Mouse (Mus musculus): ENCODE data around the gene Zhx3. TPM values are rescaled to one million over a fixed set of nuclear protein-coding genes. Genes with fewer than 3 reads are reported as not detected.

Zhx3 gene
- polyA plus RNA-seq, 1 experiment: 4.8 TPM

DNA sequence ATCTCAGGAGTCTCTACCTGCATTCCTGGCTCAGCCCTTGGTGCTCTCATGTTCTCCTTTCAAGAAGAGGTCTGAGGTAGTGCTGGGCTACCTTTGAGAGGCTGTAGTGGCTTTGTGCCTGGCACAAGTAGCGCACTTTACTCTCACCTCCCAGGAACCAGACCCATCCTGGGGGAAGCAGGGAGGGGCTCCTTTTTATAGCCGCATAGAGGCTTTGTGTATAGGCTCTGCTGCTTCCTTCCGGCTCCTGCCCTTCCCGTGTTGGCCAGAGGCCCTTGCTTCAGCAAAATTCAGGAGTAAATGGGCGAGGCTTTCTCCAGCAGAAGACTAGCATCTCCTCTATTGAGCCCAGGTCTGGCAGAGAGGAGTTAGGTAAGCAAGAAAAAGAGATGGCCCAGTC, 134.4 kb downstream of the Zhx3 start:
- no peak overlapping the region for H3K4me3 ChIP-seq (ENCODE audit: insufficient read depth, poor library complexity, severe bottlenecking)
- H3ac ChIP-seq (ENCODE audit: control insufficient read depth, insufficient read length, low read depth): no peak overlapping the region
- H3K79me2 ChIP-seq (ENCODE audit: control insufficient read depth, insufficient read depth): peaks cover 95% of the 10 kb centered on the region
- H3K79me3 ChIP-seq (ENCODE audit: low read depth): peaks cover 65% of the 10 kb centered on the region
- H3K27me3 ChIP-seq (ENCODE audit: control insufficient read depth, insufficient read depth, insufficient read length): no peaks in the 10 kb centered on the region
- H3K36me3 ChIP-seq (ENCODE audit: control insufficient read depth, insufficient read depth): peaks cover 8% of the 10 kb centered on the region
- TF ChIP-seq CEBPB (IDR thresholded peaks at IDR 0.05; ENCODE audit: low read depth) (no peak), MYOG (IDR thresholded peaks at IDR 0.05; ENCODE audit: control insufficient read depth, extremely low read depth, insufficient read length) (no peak), USF1 (IDR thresholded peaks at IDR 0.05; ENCODE audit: low read depth) (no peak), MAX (IDR thresholded peaks at IDR 0.05) (no peak), CTCF (IDR thresholded peaks at IDR 0.05; ENCODE audit: control insufficient read depth, insufficient read depth, insufficient read length) (no peak), FOSL1 (IDR thresholded peaks at IDR 0.05; ENCODE audit: insufficient read depth, low read length, poor library complexity, severe bottlenecking) (no peak), MYOD1 (IDR thresholded peaks at IDR 0.05; ENCODE audit: control insufficient read depth, insufficient read length, low read depth) (no peak)

DNA sequence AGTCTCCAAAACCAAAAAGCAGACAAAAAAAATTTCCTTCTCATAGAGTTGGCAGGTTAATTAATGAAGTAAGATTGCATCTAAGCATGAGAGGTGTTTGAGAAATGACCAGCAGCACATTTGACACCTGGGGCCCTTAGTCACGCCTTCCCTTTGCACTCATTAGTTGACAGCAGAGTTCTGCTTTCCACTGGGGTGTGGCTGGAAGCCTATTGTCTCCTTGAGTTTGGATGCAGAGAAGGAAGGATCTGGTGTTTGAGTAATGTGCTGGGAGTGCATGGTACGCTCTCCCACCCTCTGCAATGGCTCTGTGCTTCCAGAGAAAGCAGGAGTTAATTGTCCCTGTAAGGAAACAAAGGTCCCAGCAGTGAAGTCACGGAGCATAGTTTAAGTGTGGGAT, 136.3 kb downstream of the Zhx3 start:
- Histone ChIP-seq H3K36me3 (ENCODE audit: control insufficient read depth, insufficient read depth) (peaks cover 8% of the 10 kb centered on the region), H3K4me3 (ENCODE audit: insufficient read depth, poor library complexity, severe bottlenecking) (no peak overlapping the region), H3K27me3 (ENCODE audit: control insufficient read depth, insufficient read depth, insufficient read length) (no peaks in the 10 kb centered on the region), H3ac (ENCODE audit: control insufficient read depth, insufficient read length, low read depth) (no peak overlapping the region), H3K79me3 (ENCODE audit: low read depth) (peaks cover 62% of the 10 kb centered on the region), H3K79me2 (ENCODE audit: control insufficient read depth, insufficient read depth) (peaks cover 95% of the 10 kb centered on the region)
- TF ChIP-seq MYOD1 (IDR thresholded peaks at IDR 0.05; ENCODE audit: control insufficient read depth, insufficient read length, low read depth): no peak
- no peak for TF ChIP-seq MAX (IDR thresholded peaks at IDR 0.05)
- TF ChIP-seq MYOG (IDR thresholded peaks at IDR 0.05; ENCODE audit: control insufficient read depth, extremely low read depth, insufficient read length): no peak
- no peak for TF ChIP-seq CTCF (IDR thresholded peaks at IDR 0.05; ENCODE audit: control insufficient read depth, insufficient read depth, insufficient read length)
- no peak for TF ChIP-seq FOSL1 (IDR thresholded peaks at IDR 0.05; ENCODE audit: insufficient read depth, low read length, poor library complexity, severe bottlenecking)

DNA sequence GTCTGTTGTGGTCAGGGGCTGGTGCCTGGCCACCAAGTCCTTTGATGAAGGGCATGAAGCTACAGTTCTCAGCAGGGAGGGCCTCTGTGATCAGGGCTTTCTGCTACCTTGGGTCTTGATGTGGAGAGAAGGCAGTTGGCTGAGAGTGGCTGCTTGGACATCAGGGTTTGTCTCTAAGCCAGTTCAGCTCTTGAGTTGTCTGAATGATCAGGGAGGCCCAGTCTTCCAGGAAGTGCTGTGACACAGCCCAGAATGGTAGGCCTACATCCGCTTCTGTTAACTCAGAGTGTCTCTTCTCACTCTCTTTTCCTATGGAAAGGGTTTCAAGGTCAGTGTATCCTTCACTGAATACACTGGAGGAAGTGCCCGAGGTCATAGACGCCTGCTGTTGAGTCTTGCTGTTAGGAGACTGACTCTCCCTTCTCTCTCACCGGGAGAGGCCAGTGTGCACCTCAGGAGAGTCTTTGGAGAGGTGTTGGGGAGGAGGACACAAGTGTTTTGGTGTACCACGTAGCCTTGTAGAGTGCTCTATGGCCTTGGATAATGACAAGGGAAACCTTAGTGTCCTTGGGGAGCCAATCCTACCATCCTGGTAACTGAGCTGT, 137.0 kb downstream of the Zhx3 start:
- no peak for TF ChIP-seq MYOD1 (IDR thresholded peaks at IDR 0.05; ENCODE audit: control insufficient read depth, insufficient read length, low read depth)
- TF ChIP-seq CTCF (IDR thresholded peaks at IDR 0.05; ENCODE audit: control insufficient read depth, insufficient read depth, insufficient read length): no peak
- no peak for TF ChIP-seq CEBPB (IDR thresholded peaks at IDR 0.05; ENCODE audit: low read depth)
- no peak for TF ChIP-seq MAX (IDR thresholded peaks at IDR 0.05)
- no peak for TF ChIP-seq USF1 (IDR thresholded peaks at IDR 0.05; ENCODE audit: low read depth)
- TF ChIP-seq FOSL1 (IDR thresholded peaks at IDR 0.05; ENCODE audit: insufficient read depth, low read length, poor library complexity, severe bottlenecking): no peak
- TF ChIP-seq MYOG (IDR thresholded peaks at IDR 0.05; ENCODE audit: control insufficient read depth, extremely low read depth, insufficient read length): no peak
- Histone ChIP-seq H3K79me2 (ENCODE audit: control insufficient read depth, insufficient read depth) (peaks cover 88% of the 10 kb centered on the region), H3K36me3 (ENCODE audit: control insufficient read depth, insufficient read depth) (peaks cover 8% of the 10 kb centered on the region), H3K27me3 (ENCODE audit: control insufficient read depth, insufficient read depth, insufficient read length) (no peaks in the 10 kb centered on the region), H3ac (ENCODE audit: control insufficient read depth, insufficient read length, low read depth) (no peak overlapping the region), H3K4me3 (ENCODE audit: insufficient read depth, poor library complexity, severe bottlenecking) (no peak overlapping the region), H3K79me3 (ENCODE audit: low read depth) (peaks cover 58% of the 10 kb centered on the region)

DNA sequence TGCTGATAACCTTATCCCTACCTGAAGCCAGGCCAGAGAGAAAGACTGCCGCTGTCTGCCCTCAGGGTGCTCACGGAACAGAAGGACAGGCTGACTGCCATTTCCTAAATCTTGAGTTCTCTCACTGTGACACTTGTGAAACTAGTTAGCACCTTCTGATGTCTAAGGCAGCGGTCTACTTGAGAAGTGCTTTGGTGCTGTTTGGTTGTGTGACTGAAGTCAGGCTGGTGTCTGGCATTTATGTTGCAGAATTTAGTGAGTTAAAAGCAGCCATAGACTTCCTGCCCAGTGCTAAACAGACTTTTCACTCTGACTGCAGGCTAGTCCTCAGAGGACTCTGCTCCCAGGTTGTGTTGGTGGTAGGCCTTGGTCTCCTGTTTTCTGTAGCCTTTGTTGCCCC, 138.5 kb downstream of the Zhx3 start:
- Histone ChIP-seq H3K27me3 (ENCODE audit: control insufficient read depth, insufficient read depth, insufficient read length) (no peaks in the 10 kb centered on the region), H3K4me3 (ENCODE audit: insufficient read depth, poor library complexity, severe bottlenecking) (no peak overlapping the region), H3K79me3 (ENCODE audit: low read depth) (peaks cover 56% of the 10 kb centered on the region), H3K79me2 (ENCODE audit: control insufficient read depth, insufficient read depth) (peaks cover 78% of the 10 kb centered on the region), H3ac (ENCODE audit: control insufficient read depth, insufficient read length, low read depth) (no peak overlapping the region), H3K36me3 (ENCODE audit: control insufficient read depth, insufficient read depth) (peaks cover 8% of the 10 kb centered on the region)
- no peak for TF ChIP-seq USF1 (IDR thresholded peaks at IDR 0.05; ENCODE audit: low read depth)
- TF ChIP-seq CEBPB (IDR thresholded peaks at IDR 0.05; ENCODE audit: low read depth): no peak
- TF ChIP-seq FOSL1 (IDR thresholded peaks at IDR 0.05; ENCODE audit: insufficient read depth, low read length, poor library complexity, severe bottlenecking): no peak
- TF ChIP-seq MYOG (IDR thresholded peaks at IDR 0.05; ENCODE audit: control insufficient read depth, extremely low read depth, insufficient read length): no peak
- TF ChIP-seq MYOD1 (IDR thresholded peaks at IDR 0.05; ENCODE audit: control insufficient read depth, insufficient read length, low read depth): no peak
- TF ChIP-seq CTCF (IDR thresholded peaks at IDR 0.05; ENCODE audit: control insufficient read depth, insufficient read depth, insufficient read length): no peak
- TF ChIP-seq MAX (IDR thresholded peaks at IDR 0.05): no peak

DNA sequence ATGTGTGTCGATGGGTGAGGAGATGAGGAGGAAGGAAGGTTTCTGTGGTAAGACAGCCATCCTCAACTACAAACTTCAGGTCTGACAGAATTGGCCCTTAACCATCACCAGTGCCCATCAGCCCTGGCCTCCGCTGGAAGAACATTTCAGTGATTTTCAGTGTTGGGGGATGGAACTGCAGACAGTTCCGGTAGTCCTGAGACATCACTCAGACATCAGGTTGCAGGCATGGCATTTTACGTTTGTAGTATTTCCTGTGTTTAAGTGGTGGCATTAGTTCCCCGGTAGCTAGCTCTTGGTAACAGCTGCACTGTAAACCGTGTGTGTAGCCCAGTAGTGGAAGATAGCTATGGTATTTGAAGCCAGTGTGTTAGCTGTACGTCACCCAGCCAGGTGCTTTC, 139.7 kb downstream of the Zhx3 start:
- Histone ChIP-seq H3K27me3 (ENCODE audit: control insufficient read depth, insufficient read depth, insufficient read length) (no peaks in the 10 kb centered on the region), H3ac (ENCODE audit: control insufficient read depth, insufficient read length, low read depth) (no peak overlapping the region), H3K36me3 (ENCODE audit: control insufficient read depth, insufficient read depth) (peaks cover 8% of the 10 kb centered on the region), H3K79me3 (ENCODE audit: low read depth) (peaks cover 53% of the 10 kb centered on the region), H3K79me2 (ENCODE audit: control insufficient read depth, insufficient read depth) (peaks cover 66% of the 10 kb centered on the region), H3K4me3 (ENCODE audit: insufficient read depth, poor library complexity, severe bottlenecking) (no peak overlapping the region)
- TF ChIP-seq FOSL1 (IDR thresholded peaks at IDR 0.05; ENCODE audit: insufficient read depth, low read length, poor library complexity, severe bottlenecking) (no peak), CTCF (IDR thresholded peaks at IDR 0.05; ENCODE audit: control insufficient read depth, insufficient read depth, insufficient read length) (no peak), MYOD1 (IDR thresholded peaks at IDR 0.05; ENCODE audit: control insufficient read depth, insufficient read length, low read depth) (no peak)

Data from C2C12 (cell line).